Mouse (Mus musculus): ENCODE measurements around the gene Cyp2c68. TPM values are rescaled to one million over a fixed set of nuclear protein-coding genes. Genes with fewer than 3 reads are reported as not detected.
"Not testable (repeated sequence)": the region's sequence is repeated elsewhere in the genome, so short reads cannot be mapped to it uniquely, and the experiment has no call there.

Cyp2c68 gene
- polyA plus RNA-seq (2014; fragmentation: Nextera tagmentation; extraction: Ambion mirVana), result not detected in 2 replicates

DNA sequence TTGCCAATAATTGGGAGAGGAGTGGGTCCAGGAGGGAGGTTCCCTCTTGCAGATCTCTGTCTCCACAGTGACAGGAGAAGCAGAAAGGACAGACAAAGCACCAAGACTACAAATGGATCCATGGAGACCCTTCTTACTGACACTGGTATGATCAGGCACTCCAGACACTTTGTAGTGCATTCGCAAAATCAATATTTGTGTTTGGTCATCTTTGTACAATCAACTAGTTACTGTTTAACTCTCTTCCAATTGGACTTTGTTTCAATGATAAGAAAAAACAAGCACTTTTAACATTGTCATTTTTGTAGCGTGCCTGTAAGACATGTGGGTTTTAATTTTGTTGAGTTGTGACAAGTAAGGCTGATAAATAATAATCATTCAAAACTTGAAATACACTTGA is at the start of gene Cyp2c68:
Gene Cyp2c68 (minus strand): TSS at position 135 of the 400 bp plus-strand sequence.
- no peaks in the 10 kb centered on the region for H3K36me3 ChIP-seq (replicated peaks; ENCODE audit: control insufficient read depth, insufficient read depth)
- no peak for ATAC-seq (ENCODE audit: low FRiP score)
- WGBS, result 90% methylated on average over 2 of the region's 2 CpGs

DNA sequence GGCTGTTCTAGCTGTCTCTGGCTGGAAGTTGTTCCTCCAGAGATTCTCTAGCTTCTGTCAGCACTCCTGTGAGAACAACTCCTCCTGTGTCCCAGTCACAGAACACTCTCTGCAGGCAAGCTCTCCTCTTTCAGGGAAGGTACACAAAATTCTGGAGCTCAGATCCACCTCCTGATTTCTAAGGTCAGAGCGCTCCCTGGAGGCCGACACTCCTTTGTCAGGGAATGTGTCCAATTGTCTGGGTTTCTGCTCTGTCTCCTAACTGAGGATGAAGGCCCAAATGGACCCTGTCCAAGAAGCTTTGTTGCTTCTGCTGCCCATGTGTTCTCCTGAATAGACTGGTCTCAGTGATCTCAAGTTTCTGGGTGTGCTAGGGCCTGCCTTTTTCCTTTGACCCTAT is 44.6 kb upstream of the Cyp2c68 start:
- not testable (repeated sequence) for H3K4me2 ChIP-seq (replicated peaks)

More for the DNA sequence above, at the start of gene Cyp2c68:
- no peak within 1 kb of the TSS for H3K9ac ChIP-seq
- H3K4me1 ChIP-seq (replicated peaks; ENCODE audit: control insufficient read depth, insufficient read depth, low read length), result no peaks in the 10 kb centered on the region
- H3K27me3 ChIP-seq (ENCODE audit: control insufficient read depth, insufficient read depth, low read length), result no peaks in the 10 kb centered on the region
- H3K4me2 ChIP-seq (replicated peaks), result no peak within 1 kb of the TSS
- DNase-seq (ENCODE audit: low spot score), result no peak
- no peak within 1 kb of the TSS for H3K4me3 ChIP-seq (replicated peaks; ENCODE audit: low read length)
- no peaks in the 10 kb centered on the region for H3K9me3 ChIP-seq (ENCODE audit: control insufficient read depth, low read length)
- no peak within 1 kb of the TSS for H3K27ac ChIP-seq

DNA sequence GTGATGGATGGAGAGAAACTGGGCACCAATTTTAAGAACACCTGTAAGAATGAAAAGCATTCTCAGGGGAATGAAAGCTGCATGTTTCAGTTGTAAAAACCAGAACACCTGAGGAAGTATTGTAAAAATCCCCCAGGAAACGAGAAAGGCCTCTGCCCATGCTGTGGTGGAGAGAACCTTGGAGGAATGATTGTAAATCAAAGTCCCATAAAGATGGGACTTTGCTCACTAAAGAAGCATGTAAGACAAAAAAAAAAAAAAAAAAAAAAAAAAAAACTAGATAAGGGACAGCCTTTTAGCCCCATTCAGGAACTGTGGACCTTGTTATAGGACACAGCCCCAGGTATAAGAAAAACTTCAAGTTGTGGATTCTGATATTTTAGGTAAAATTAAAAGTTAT is 4.5 kb upstream of the Cyp2c68 start:
- WGBS, result 65% methylated on average over 1 of the region's 1 CpGs
- Histone ChIP-seq H3K9ac (no peak overlapping the region), H3K9me3 (ENCODE audit: control insufficient read depth, low read length) (no peaks in the 10 kb centered on the region), H3K36me3 (replicated peaks; ENCODE audit: control insufficient read depth, insufficient read depth) (no peaks in the 10 kb centered on the region), H3K27me3 (ENCODE audit: control insufficient read depth, insufficient read depth, low read length) (no peaks in the 10 kb centered on the region), H3K4me1 (replicated peaks; ENCODE audit: control insufficient read depth, insufficient read depth, low read length) (no peaks in the 10 kb centered on the region), H3K4me2 (replicated peaks) (no peak overlapping the region), H3K27ac (no peak overlapping the region), H3K4me3 (replicated peaks; ENCODE audit: low read length) (no peak overlapping the region)
- ATAC-seq (ENCODE audit: low FRiP score), result no peak
- DNase-seq (ENCODE audit: low spot score), result no peak

More for the DNA sequence above, 44.6 kb upstream of the Cyp2c68 start:
- not testable (repeated sequence) for H3K4me3 ChIP-seq (replicated peaks; ENCODE audit: low read length); H3K9me3 ChIP-seq (ENCODE audit: control insufficient read depth, low read length); H3K36me3 ChIP-seq (replicated peaks; ENCODE audit: control insufficient read depth, insufficient read depth); DNase-seq (ENCODE audit: low spot score); H3K27me3 ChIP-seq (ENCODE audit: control insufficient read depth, insufficient read depth, low read length); H3K9ac ChIP-seq; H3K4me1 ChIP-seq (replicated peaks; ENCODE audit: control insufficient read depth, insufficient read depth, low read length); ATAC-seq (ENCODE audit: low FRiP score); H3K27ac ChIP-seq
- WGBS, result 67% methylated on average over 2 of the region's 2 CpGs

DNA sequence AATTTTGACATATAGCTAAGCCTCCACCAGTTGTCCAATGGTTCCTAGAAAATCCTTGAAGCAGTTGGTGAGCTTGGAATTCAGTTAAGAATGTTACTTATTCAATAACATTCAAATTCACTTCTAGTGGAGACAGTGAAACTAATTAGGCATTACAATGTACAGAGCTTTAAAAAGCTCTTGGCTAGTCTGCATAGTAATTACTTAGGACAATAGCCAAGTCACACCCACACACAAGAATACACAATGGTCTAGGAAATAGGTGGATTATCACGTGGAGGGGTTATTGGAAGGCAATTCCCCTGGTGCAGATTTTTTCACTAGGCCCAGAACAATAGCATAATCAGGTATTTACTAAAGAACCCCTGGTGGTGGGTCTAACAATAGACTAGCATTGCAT is 3.5 kb upstream of the Cyp2c68 start:
- not testable (repeated sequence) for H3K36me3 ChIP-seq (replicated peaks; ENCODE audit: control insufficient read depth, insufficient read depth); ATAC-seq (ENCODE audit: low FRiP score); DNase-seq (ENCODE audit: low spot score); H3K4me1 ChIP-seq (replicated peaks; ENCODE audit: control insufficient read depth, insufficient read depth, low read length); H3K4me3 ChIP-seq (replicated peaks; ENCODE audit: low read length); H3K27ac ChIP-seq; H3K9me3 ChIP-seq (ENCODE audit: control insufficient read depth, low read length); H3K27me3 ChIP-seq (ENCODE audit: control insufficient read depth, insufficient read depth, low read length); H3K9ac ChIP-seq; H3K4me2 ChIP-seq (replicated peaks)
- WGBS, result 57% methylated on average over 1 of the region's 1 CpGs

DNA sequence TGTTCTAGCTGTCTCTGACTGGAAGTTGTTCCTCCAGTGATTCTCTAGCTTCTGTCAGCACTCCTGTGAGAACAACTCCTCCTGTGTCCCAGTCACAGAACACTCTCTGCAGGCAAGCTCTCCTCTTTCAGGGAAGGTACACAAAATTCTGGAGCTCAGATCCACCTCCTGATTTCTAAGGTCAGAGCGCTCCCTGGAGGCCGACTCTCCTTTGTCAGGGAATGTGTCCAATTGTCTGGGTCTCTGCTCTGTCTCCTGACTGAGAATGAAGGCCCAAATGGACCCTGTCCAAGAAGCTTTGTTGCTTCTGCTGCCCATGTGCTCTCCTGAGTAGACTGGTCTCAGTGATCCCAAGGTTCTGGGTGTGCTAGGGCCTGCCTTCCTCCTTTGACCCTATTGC is 29.7 kb downstream of the Cyp2c68 start:
- ATAC-seq (ENCODE audit: low FRiP score); H3K9ac ChIP-seq; H3K27me3 ChIP-seq (ENCODE audit: control insufficient read depth, insufficient read depth, low read length); H3K27ac ChIP-seq; H3K36me3 ChIP-seq (replicated peaks; ENCODE audit: control insufficient read depth, insufficient read depth); DNase-seq (ENCODE audit: low spot score); H3K4me2 ChIP-seq (replicated peaks); H3K4me1 ChIP-seq (replicated peaks; ENCODE audit: control insufficient read depth, insufficient read depth, low read length); H3K9me3 ChIP-seq (ENCODE audit: control insufficient read depth, low read length); H3K4me3 ChIP-seq (replicated peaks; ENCODE audit: low read length): not testable (repeated sequence)
- 77% methylated on average over 2 of the region's 2 CpGs for WGBS

DNA sequence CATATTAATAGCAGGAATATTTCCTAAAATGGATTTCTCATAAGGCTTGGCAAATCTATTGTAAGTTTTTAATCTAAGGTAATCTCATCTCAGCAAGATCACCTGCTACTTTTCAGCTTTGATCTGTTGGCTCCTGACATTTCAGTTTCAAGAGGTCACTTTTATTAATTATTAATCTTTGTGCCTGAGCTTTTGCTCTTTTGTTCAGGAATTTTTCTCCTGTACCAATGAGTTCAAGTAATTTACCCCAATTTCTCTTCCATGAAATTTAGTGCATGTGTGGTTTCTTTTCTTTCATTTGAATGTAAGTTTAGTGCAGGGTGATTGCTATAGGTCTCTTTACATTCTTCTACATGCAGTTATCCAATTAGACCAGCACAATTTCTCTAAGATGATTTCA is 75.2 kb downstream of the Cyp2c68 start:
- H3K4me2 ChIP-seq (replicated peaks); H3K9me3 ChIP-seq (ENCODE audit: control insufficient read depth, low read length); DNase-seq (ENCODE audit: low spot score); H3K27ac ChIP-seq; H3K4me1 ChIP-seq (replicated peaks; ENCODE audit: control insufficient read depth, insufficient read depth, low read length); H3K27me3 ChIP-seq (ENCODE audit: control insufficient read depth, insufficient read depth, low read length); H3K36me3 ChIP-seq (replicated peaks; ENCODE audit: control insufficient read depth, insufficient read depth); H3K9ac ChIP-seq; ATAC-seq (ENCODE audit: low FRiP score); H3K4me3 ChIP-seq (replicated peaks; ENCODE audit: low read length): not testable (repeated sequence)

DNA sequence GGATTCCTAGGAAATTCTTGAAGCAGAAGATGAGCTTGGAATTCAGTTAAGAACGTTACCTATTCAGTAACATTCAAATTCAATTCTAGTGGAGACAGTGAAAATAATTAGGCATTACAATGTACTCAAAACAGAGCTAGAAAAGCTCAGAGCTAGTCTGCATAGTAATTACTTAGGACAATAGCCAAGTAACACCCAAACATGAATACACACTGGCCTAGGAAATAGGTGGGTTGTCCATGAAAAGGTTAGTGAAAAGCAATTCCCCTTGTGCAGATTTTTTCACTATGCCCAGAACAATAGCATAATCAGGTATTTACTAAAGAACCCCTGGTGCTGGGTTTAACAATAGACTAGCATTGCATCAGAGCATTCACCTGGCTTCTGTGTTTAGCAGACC is 88.5 kb downstream of the Cyp2c68 start:
- H3K27me3 ChIP-seq (ENCODE audit: control insufficient read depth, insufficient read depth, low read length), result no peaks in the 10 kb centered on the region
- ATAC-seq (ENCODE audit: low FRiP score), result no peak
- no peaks in the 10 kb centered on the region for H3K36me3 ChIP-seq (replicated peaks; ENCODE audit: control insufficient read depth, insufficient read depth)
- H3K4me3 ChIP-seq (replicated peaks; ENCODE audit: low read length), result no peak overlapping the region
- H3K4me1 ChIP-seq (replicated peaks; ENCODE audit: control insufficient read depth, insufficient read depth, low read length), result no peaks in the 10 kb centered on the region
- H3K9ac ChIP-seq, result no peak overlapping the region
- DNase-seq (ENCODE audit: low spot score), result no peak
- H3K9me3 ChIP-seq (ENCODE audit: control insufficient read depth, low read length), result no peaks in the 10 kb centered on the region
- no peak overlapping the region for H3K27ac ChIP-seq
- no peak overlapping the region for H3K4me2 ChIP-seq (replicated peaks)
- 51% methylated on average over 1 of the region's 1 CpGs for WGBS

DNA sequence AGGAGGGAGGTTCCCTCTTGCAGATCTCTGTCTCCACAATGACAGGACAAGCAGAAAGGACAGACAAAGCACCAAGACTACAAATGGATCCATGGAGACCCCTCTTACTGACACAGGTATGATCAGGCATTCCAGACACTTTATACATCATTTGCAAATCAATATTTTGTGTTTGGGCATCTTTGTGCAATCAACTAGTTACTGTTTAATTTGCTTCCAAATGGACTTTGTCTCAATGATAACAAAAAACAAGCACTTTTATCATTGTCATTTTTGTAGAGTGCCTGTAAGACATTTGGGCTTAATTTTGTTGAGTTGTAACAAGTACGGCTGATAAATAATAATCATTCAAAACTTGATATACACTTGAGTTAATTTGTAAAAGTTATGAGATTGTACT is 91.9 kb downstream of the Cyp2c68 start, which contains the start of gene Cyp2c67:
Gene Cyp2c67 (minus strand): TSS at position 114 of the 400 bp plus-strand sequence.
- Histone ChIP-seq H3K4me1 (replicated peaks; ENCODE audit: control insufficient read depth, insufficient read depth, low read length) (no peaks in the 10 kb centered on the region), H3K4me2 (replicated peaks) (no peak within 1 kb of the TSS), H3K4me3 (replicated peaks; ENCODE audit: low read length) (no peak within 1 kb of the TSS), H3K27ac (no peak within 1 kb of the TSS), H3K9me3 (ENCODE audit: control insufficient read depth, low read length) (0 out of 2 replicates have a peak, but pooled peaks cover 4% of the 10 kb centered on the region), H3K9ac (no peak within 1 kb of the TSS), H3K36me3 (replicated peaks; ENCODE audit: control insufficient read depth, insufficient read depth) (no peaks in the 10 kb centered on the region), H3K27me3 (ENCODE audit: control insufficient read depth, insufficient read depth, low read length) (no peaks in the 10 kb centered on the region)
- no peak for ATAC-seq (ENCODE audit: low FRiP score)
- DNase-seq (ENCODE audit: low spot score), result no peak
- 90% methylated on average over 1 of the region's 1 CpGs for WGBS

DNA sequence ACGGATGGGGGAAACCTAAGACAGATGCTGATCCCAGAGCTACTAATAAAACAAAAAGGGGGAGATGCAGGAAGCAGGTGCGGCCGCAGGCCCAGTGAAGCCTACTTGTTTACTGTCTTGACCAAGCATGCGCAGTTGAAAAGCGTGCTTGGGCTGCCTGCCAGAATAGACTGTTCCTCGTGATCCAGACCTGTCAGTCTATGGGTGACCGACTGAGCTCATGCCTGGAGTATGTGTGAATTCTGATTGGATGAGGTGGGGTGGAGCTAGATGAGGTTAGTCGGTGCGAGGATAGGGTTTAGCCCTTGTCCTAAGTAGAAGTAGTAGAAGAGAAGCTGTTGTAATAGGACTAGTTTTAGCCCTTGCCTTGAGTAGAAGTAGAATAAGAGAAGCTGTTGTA is 93.3 kb downstream of the Cyp2c68 start:
- DNase-seq (ENCODE audit: low spot score) (no peak), ATAC-seq (ENCODE audit: low FRiP score) (no peak)
- H3K27me3 ChIP-seq (ENCODE audit: control insufficient read depth, insufficient read depth, low read length), result no peaks in the 10 kb centered on the region
- H3K4me2 ChIP-seq (replicated peaks), result no peak overlapping the region
- H3K9me3 ChIP-seq (ENCODE audit: control insufficient read depth, low read length), result 0 out of 2 replicates have a peak, but pooled peaks cover 4% of the 10 kb centered on the region
- H3K4me3 ChIP-seq (replicated peaks; ENCODE audit: low read length), result no peak overlapping the region
- H3K36me3 ChIP-seq (replicated peaks; ENCODE audit: control insufficient read depth, insufficient read depth), result no peaks in the 10 kb centered on the region
- H3K9ac ChIP-seq, result no peak overlapping the region
- no peaks in the 10 kb centered on the region for H3K4me1 ChIP-seq (replicated peaks; ENCODE audit: control insufficient read depth, insufficient read depth, low read length)
- H3K27ac ChIP-seq, result no peak overlapping the region
- WGBS, result 95% methylated on average over 9 of the region's 9 CpGs

DNA sequence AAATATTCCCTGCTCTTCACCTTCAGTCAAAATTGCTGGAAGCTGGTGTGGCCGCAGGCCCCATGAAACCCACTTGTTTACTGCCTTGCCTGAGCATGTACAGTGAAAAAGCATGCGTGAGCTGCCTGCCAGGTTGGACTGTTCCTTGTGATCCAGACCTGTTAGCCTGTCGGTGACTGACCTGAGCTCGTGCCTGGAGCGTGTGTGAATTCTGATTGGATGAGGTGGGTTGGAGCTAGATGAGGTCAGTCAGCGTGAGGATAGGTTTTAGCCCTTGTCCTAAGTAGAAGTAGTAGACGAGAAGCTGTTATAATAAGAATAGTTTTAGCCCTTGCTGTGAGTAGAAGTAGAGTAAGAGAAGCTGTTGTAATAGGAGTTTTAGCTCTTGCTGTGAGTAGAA is 96.3 kb downstream of the Cyp2c68 start:
- DNase-seq (ENCODE audit: low spot score); H3K27ac ChIP-seq; H3K4me1 ChIP-seq (replicated peaks; ENCODE audit: control insufficient read depth, insufficient read depth, low read length); H3K36me3 ChIP-seq (replicated peaks; ENCODE audit: control insufficient read depth, insufficient read depth); H3K9ac ChIP-seq; H3K27me3 ChIP-seq (ENCODE audit: control insufficient read depth, insufficient read depth, low read length); H3K4me3 ChIP-seq (replicated peaks; ENCODE audit: low read length); ATAC-seq (ENCODE audit: low FRiP score); H3K9me3 ChIP-seq (ENCODE audit: control insufficient read depth, low read length); H3K4me2 ChIP-seq (replicated peaks): not testable (repeated sequence)
- WGBS, result 89% methylated on average over 7 of the region's 7 CpGs
